Mouse (Mus musculus): ENCODE results near the gene Smyd3.

GRCm38 (mm10) chr1:179212295-179212694, 305.5 kb downstream of the Smyd3 start:
- no peak for TF ChIP-seq CTCF (IDR thresholded peaks at IDR 0.05; ENCODE audit: low read depth, low read length)
- TF ChIP-seq POLR2A (IDR thresholded peaks at IDR 0.05; ENCODE audit: insufficient read depth, low read length), result no peak
- TF ChIP-seq EP300 (IDR thresholded peaks at IDR 0.05; ENCODE audit: insufficient read depth, low read depth, low read length), result no peak
